ENCODE assay signal across 17 mouse cellular contexts in genomic region chr2:70025711-70026110, GRCm38 (mm10). TPM values are rescaled to one million over a fixed set of nuclear protein-coding genes. Genes with fewer than 3 reads are reported as not detected.
"Had no signal": no experiment of that assay in that cellular context is flagged by ENCODE, and none has a peak within 500 bp of the region (broad histone marks: within the 10 kb centered on the region; RNA-seq: fewer than 3 reads in every experiment).

No protein-coding gene starts in this region.

- H3K27me3 ChIP-seq: limb, embryonic 13.5 days; midbrain, embryonic 15.5 days; neural tube, embryonic 12.5 days; stomach, embryonic 15.5 days had no signal

- H3K27ac ChIP-seq: kidney, postnatal 0 days; limb, embryonic 13.5 days; midbrain, embryonic 15.5 days; neural tube, embryonic 12.5 days; stomach, embryonic 15.5 days had no signal

- H3K4me1 ChIP-seq: limb, embryonic 13.5 days; midbrain, embryonic 15.5 days; neural tube, embryonic 12.5 days; stomach, embryonic 15.5 days had no signal

- ATAC-seq: midbrain, embryonic 15.5 days had no signal

- H3K9ac ChIP-seq: limb, embryonic 13.5 days; lung, embryonic 14.5 days; midbrain, embryonic 15.5 days; neural tube, embryonic 12.5 days; stomach, embryonic 15.5 days had no signal

- DNase-seq: kidney, adult 11 months; kidney, adult 9 months; kidney, postnatal 36 days; left cerebral cortex, postnatal 4 days; lung, embryonic 14.5 days; lung, postnatal 10 days; lung, postnatal 4 days; right cerebral cortex, postnatal 14 days; thymus, postnatal 36 days had no signal

- H3K9me3 ChIP-seq: midbrain, embryonic 15.5 days; neural tube, embryonic 12.5 days; stomach, embryonic 15.5 days had no signal

- H3K4me2 ChIP-seq: limb, embryonic 13.5 days; liver, embryonic 11.5 days; lung, embryonic 14.5 days; midbrain, embryonic 11.5 days; midbrain, embryonic 15.5 days; neural tube, embryonic 12.5 days; stomach, embryonic 15.5 days had no signal

- H3K4me3 ChIP-seq: limb, embryonic 13.5 days; midbrain, embryonic 15.5 days; neural tube, embryonic 12.5 days; stomach, embryonic 15.5 days had no signal

RNA-seq across cellular contexts. Expression of gene Myo3b, which starts 13.2 kb away (rescaled TPM):
- polyA plus RNA-seq: limb, embryonic 13.5 days; liver, embryonic 11.5 days; liver, embryonic 16.5 days; midbrain, embryonic 11.5 days had no signal
